Mouse (Mus musculus) heart, adult 2 months (tissue): ENCODE data around the gene Dpm2.

Experiments used
- CTCF ChIP-seq: fragments of 200-600 bp; IDR thresholded peaks from 2 replicates; pipeline ENCODE4 v1.8.1; 2022; ENCODE audit warnings: antibody characterized with exemption, mild to moderate bottlenecking, moderate library complexity
- EP300 ChIP-seq: fragments of 200-500 bp; IDR thresholded peaks from 2 replicates; pipeline ENCODE4 v1.6.1; 2011; ENCODE audit warnings: low read depth, low read length, control low read depth; ENCODE audit not compliant: insufficient read depth

- TF ChIP-seq CTCF (no peak), EP300 (no peak)
These were observed 20.9 kb upstream of the Dpm2 start for GRCm38 (mm10) chr2:32549764-32550163.
